Mouse (Mus musculus) limb, embryonic 13.5 days (tissue): ENCODE data around the gene Fam196a. TPM values are rescaled to one million over a fixed set of nuclear protein-coding genes. Genes with fewer than 3 reads are reported as not detected.

Source experiments
- ATAC-seq: fragments of 200-750 bp; cut with Nextera tagmentation; 2 replicates; pipeline ENCODE4 v1.8.0; 2017; ENCODE audit warnings: low read depth, moderate number of reproducible peaks, moderate TSS enrichment; ENCODE audit not compliant: low FRiP score
- H3K27ac ChIP-seq: fragments of 300-500 bp; sonication (generic); 2 replicates; pipeline ENCODE4 v1.5.1; 2015; ENCODE audit warnings: inconsistent platforms, mild to moderate bottlenecking, moderate library complexity
- H3K27me3 ChIP-seq: fragments of 300-500 bp; sonication (generic); 2 replicates; pipeline ENCODE4 v1.6.1; 2015; ENCODE audit warnings: mild to moderate bottlenecking, inconsistent platforms
- H3K36me3 ChIP-seq: fragments of 300-500 bp; sonication (generic); 2 replicates; pipeline ENCODE4 v1.6.1; 2015; ENCODE audit warnings: inconsistent platforms, mild to moderate bottlenecking, moderate library complexity
- H3K4me1 ChIP-seq: fragments of 300-500 bp; sonication (generic); 2 replicates; pipeline ENCODE4 v1.6.1; 2015; ENCODE audit warnings: inconsistent platforms
- H3K4me2 ChIP-seq: fragments of 300-500 bp; sonication (generic); replicated peaks from 2 replicates; pipeline ENCODE4 v1.6.1; 2015; ENCODE audit warnings: inconsistent platforms, mild to moderate bottlenecking, moderate library complexity
- H3K4me3 ChIP-seq: fragments of 300-500 bp; sonication (generic); 2 replicates; pipeline ENCODE4 v1.5.1; 2015; ENCODE audit warnings: moderate library complexity, mild to moderate bottlenecking, inconsistent platforms
- H3K9ac ChIP-seq: fragments of 300-500 bp; sonication (generic); 2 replicates; pipeline ENCODE4 v1.6.1; 2015; ENCODE audit warnings: mild to moderate bottlenecking, inconsistent platforms
- H3K9me3 ChIP-seq: fragments of 300-500 bp; sonication (generic); 2 replicates; pipeline ENCODE4 v1.6.1; 2016; ENCODE audit warnings: inconsistent platforms
- WGBS: fragments of 180-500 bp; shearing (Covaris S2); methylation state at CpG from one replicate; pipeline ENCODE4 v1.1.7; 2015; 5-methylcytosine and 5-hydroxymethylcytosine counted together
- polyA plus RNA-seq: library from polyadenylated mRNA; unstranded; fragments of >200 nt; fragmentation: Nextera tagmentation; extraction: Ambion mirVana; gene quantifications from 2 replicates; pipeline ENCODE4 v1.2.1, GENCODE M21; 2015

Fam196a gene
- polyA plus RNA-seq, 1 experiment from 2014 or later = 3.3 TPM

GRCm38 (mm10) chr7:134894604-134895003 is 43.6 kb downstream of the Fam196a start:
- 80% methylated on average over 2 of the region's 2 CpGs for WGBS
- no peak overlapping the region for H3K9ac ChIP-seq
- no peak for ATAC-seq
- H3K36me3 ChIP-seq = peaks cover 10% of the 10 kb centered on the region
- no peak overlapping the region for H3K4me2 ChIP-seq
- no peak overlapping the region for H3K4me3 ChIP-seq
- no peak overlapping the region for H3K27ac ChIP-seq
- no peaks in the 10 kb centered on the region for H3K9me3 ChIP-seq
- H3K4me1 ChIP-seq = no peaks in the 10 kb centered on the region
- H3K27me3 ChIP-seq = no peaks in the 10 kb centered on the region

DNA sequence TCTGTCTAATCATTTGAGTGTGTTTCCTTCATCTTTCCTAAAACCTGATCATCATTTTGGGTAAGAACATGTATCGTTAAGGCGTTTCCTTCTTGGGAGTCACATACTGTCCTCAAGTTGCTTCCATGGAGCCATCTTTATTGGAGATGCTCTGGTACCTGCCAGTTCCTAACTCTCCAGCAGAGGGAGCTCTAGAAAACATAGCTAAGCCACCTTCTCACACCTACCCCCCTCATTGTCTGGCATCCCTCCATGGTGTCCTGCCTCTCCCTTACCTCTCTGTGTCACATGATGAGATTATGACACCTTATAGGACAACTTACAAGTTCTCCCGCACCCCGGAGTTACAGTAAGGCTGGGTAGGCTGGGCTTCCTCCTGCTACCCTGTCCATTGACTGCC is 45.3 kb downstream of the Fam196a start:
- Histone ChIP-seq H3K27ac (no peak overlapping the region), H3K4me1 (no peaks in the 10 kb centered on the region), H3K36me3 (peaks cover 14% of the 10 kb centered on the region), H3K4me2 (no peak overlapping the region), H3K27me3 (no peaks in the 10 kb centered on the region), H3K4me3 (no peak overlapping the region), H3K9ac (no peak overlapping the region), H3K9me3 (no peaks in the 10 kb centered on the region)
- no peak for ATAC-seq
- WGBS = 95% methylated on average over 4 of the region's 4 CpGs

DNA sequence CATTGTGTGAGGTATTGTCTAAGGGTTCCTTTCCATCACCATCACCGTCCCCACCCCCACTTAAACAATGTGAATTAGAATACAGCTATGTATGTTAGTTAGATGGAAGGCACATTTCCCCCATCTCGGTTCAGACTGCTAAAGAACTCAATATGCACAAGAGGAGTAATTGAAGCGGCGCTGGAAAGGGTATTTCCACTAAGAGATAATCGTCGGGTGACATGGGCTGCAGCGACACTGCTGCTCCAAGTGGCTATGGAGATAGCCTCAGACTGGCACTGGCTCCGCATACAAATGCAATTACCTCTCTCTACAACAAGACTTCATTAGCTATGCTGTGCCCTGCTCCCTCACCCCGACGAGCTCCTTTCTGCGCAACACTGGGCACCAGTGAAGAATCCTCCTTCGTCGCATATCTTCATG is 45.8 kb downstream of the Fam196a start:
- Histone ChIP-seq H3K4me1 (no peaks in the 10 kb centered on the region), H3K4me2 (no peak overlapping the region), H3K27ac (no peak overlapping the region), H3K4me3 (no peak overlapping the region), H3K9me3 (no peaks in the 10 kb centered on the region), H3K36me3 (peaks cover 14% of the 10 kb centered on the region), H3K27me3 (no peaks in the 10 kb centered on the region), H3K9ac (no peak overlapping the region)
- 96% methylated on average over 13 of the region's 13 CpGs for WGBS
- ATAC-seq = no peak

DNA sequence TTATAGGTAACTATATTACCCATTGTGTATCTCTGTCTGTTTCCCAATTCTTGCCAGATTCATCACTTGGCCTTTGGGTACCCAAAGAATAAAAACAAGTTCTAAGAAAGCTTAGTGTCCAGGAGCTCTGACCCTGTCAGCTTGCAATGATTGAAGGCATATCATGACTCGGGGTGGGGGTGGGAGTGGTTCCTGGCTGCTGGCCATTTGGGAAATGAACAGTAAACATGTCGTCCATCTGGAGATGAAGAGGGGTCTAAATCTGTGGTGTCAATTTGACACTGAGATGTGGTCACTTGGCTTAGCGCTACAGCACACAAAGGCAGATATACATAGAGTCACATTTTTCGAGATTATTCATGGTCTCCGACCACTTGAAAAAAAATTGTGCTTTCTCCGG is 54.7 kb downstream of the Fam196a start:
- H3K9ac ChIP-seq = no peak overlapping the region
- no peak for ATAC-seq
- H3K4me2 ChIP-seq = no peak overlapping the region
- WGBS = 78% methylated on average over 6 of the region's 6 CpGs
- H3K36me3 ChIP-seq = peaks cover 8% of the 10 kb centered on the region
- H3K9me3 ChIP-seq = no peaks in the 10 kb centered on the region
- H3K4me1 ChIP-seq = no peaks in the 10 kb centered on the region
- H3K4me3 ChIP-seq = no peak overlapping the region
- H3K27ac ChIP-seq = no peak overlapping the region
- no peaks in the 10 kb centered on the region for H3K27me3 ChIP-seq

DNA sequence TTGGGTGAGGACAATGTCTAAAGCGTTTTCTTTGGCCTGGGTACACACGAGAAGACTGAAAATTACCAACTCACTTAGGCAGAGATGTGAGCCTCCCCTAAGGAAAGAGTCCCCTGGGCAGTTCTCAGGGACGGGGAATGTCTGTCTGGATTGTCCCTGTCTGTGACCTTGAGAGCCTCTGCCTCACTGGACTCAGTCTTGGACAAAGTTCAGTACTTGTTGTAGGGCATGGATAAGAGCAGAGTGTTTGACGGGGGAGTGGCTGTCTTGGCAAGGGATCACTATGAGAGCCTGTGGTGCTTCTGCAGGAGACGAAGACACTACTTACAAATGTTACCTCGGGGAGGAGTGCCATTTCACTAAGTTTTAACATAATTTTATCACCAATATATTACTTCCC is 57.8 kb downstream of the Fam196a start:
- Histone ChIP-seq H3K4me2 (no peak overlapping the region), H3K9ac (no peak overlapping the region), H3K4me3 (no peak overlapping the region), H3K27ac (no peak overlapping the region), H3K36me3 (peaks cover 35% of the 10 kb centered on the region), H3K27me3 (no peaks in the 10 kb centered on the region), H3K9me3 (no peaks in the 10 kb centered on the region), H3K4me1 (no peaks in the 10 kb centered on the region)
- no peak for ATAC-seq
- 80% methylated on average over 6 of the region's 6 CpGs for WGBS

- Histone ChIP-seq H3K27me3 (no peaks in the 10 kb centered on the region), H3K9ac (no peak overlapping the region), H3K4me2 (no peak overlapping the region), H3K36me3 (peaks cover 45% of the 10 kb centered on the region), H3K27ac (no peak overlapping the region), H3K9me3 (no peaks in the 10 kb centered on the region), H3K4me1 (no peaks in the 10 kb centered on the region), H3K4me3 (no peak overlapping the region)
- no peak for ATAC-seq
- WGBS = 89% methylated on average over 6 of the region's 6 CpGs
These were observed 59.2 kb downstream of the Fam196a start for GRCm38 (mm10) chr7:134878985-134879384.

- H3K9ac ChIP-seq = no peak overlapping the region
- H3K4me3 ChIP-seq = no peak overlapping the region
- no peaks in the 10 kb centered on the region for H3K27me3 ChIP-seq
- no peak overlapping the region for H3K27ac ChIP-seq
- no peak overlapping the region for H3K4me2 ChIP-seq
- peaks cover 41% of the 10 kb centered on the region for H3K36me3 ChIP-seq
- H3K9me3 ChIP-seq = no peaks in the 10 kb centered on the region
- H3K4me1 ChIP-seq = no peaks in the 10 kb centered on the region
- ATAC-seq = no peak
- WGBS = 83% methylated on average over 7 of the region's 7 CpGs
These were observed 65.2 kb downstream of the Fam196a start for GRCm38 (mm10) chr7:134872981-134873380.

- Histone ChIP-seq H3K27me3 (no peaks in the 10 kb centered on the region), H3K4me2 (no peak overlapping the region), H3K36me3 (peaks cover 37% of the 10 kb centered on the region), H3K9ac (no peak overlapping the region), H3K4me1 (no peaks in the 10 kb centered on the region), H3K27ac (no peak overlapping the region), H3K9me3 (no peaks in the 10 kb centered on the region), H3K4me3 (no peak overlapping the region)
- no peak for ATAC-seq
- 81% methylated on average over 3 of the region's 3 CpGs for WGBS
These were observed 65.7 kb downstream of the Fam196a start for GRCm38 (mm10) chr7:134872511-134872910.

DNA sequence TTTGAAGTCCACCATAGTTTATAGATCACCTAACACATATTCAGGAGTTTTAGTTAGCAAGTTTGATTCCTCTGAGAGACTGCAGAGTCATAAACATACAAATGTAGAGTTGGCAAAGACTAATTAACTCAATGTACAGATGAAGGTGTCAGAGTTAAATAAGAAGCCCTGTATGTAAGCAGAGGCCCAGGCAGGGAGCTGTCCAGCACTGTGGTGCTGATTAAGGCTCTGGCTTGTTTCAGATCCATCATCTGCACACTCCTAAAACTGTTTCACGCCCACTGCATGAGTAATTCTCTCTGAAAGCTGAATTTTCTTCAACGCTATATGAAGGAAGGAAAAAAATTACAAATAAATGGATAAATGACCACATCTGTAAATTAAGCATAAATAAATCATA is 74.1 kb downstream of the Fam196a start:
- Histone ChIP-seq H3K4me3 (no peak overlapping the region), H3K36me3 (peaks cover 15% of the 10 kb centered on the region), H3K27ac (no peak overlapping the region), H3K4me2 (no peak overlapping the region), H3K27me3 (no peaks in the 10 kb centered on the region), H3K9ac (no peak overlapping the region), H3K4me1 (no peaks in the 10 kb centered on the region), H3K9me3 (no peaks in the 10 kb centered on the region)
- WGBS = 84% methylated on average over 2 of the region's 2 CpGs
- no peak for ATAC-seq

- H3K4me2 ChIP-seq = no peak overlapping the region
- H3K36me3 ChIP-seq = peaks cover 15% of the 10 kb centered on the region
- no peak for ATAC-seq
- no peak overlapping the region for H3K9ac ChIP-seq
- no peaks in the 10 kb centered on the region for H3K4me1 ChIP-seq
- no peaks in the 10 kb centered on the region for H3K9me3 ChIP-seq
- 79% methylated on average over 6 of the region's 6 CpGs for WGBS
- no peak overlapping the region for H3K4me3 ChIP-seq
- no peaks in the 10 kb centered on the region for H3K27me3 ChIP-seq
- H3K27ac ChIP-seq = no peak overlapping the region
These were observed 76.2 kb downstream of the Fam196a start for GRCm38 (mm10) chr7:134862000-134862399.

DNA sequence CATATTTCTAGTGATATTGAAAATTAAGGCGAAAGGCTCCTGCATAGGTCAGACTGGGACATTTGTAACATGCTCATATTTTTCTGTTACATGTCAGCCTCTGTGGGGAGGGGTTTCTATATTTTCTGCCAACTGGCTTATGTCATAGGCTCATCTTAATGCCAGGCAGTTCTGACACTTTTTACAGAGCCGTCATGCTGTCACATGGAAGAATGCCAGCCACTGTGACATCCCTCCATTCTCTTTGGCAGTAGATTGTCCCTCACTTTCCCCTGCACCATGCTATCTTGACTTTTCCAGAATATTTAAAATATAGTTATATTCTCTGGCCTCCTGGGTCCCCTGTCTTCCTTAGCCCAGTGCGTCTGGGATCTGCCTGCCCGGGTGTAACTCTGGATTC is 95.5 kb downstream of the Fam196a start:
- no peak for ATAC-seq
- Histone ChIP-seq H3K4me1 (no peaks in the 10 kb centered on the region), H3K27me3 (no peaks in the 10 kb centered on the region), H3K36me3 (peaks cover 6% of the 10 kb centered on the region), H3K9me3 (no peaks in the 10 kb centered on the region), H3K27ac (no peak overlapping the region), H3K4me2 (no peak overlapping the region), H3K4me3 (no peak overlapping the region), H3K9ac (no peak overlapping the region)
- WGBS = 96% methylated on average over 4 of the region's 4 CpGs

DNA sequence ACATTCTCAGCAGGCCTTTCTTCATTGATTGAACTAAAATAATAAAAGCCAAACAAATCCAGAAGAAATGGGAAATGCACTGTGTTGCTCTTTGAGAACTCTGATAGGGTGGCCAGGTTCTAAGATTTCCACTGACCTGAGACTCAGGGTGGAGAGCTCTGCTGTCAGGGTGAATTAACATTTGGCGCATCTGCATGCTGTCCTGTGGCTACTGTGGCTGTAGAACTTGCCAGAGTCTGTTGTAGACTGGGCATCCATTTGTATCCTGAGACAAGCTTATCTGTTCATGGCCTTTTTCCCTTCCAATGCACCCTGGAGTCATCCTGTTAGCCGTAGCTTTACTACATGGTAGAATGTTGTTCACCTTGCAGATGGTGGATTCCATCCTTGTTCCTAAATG is 98.2 kb downstream of the Fam196a start:
- Histone ChIP-seq H3K9ac (no peak overlapping the region), H3K9me3 (no peaks in the 10 kb centered on the region), H3K27ac (no peak overlapping the region), H3K4me1 (no peaks in the 10 kb centered on the region), H3K4me3 (no peak overlapping the region), H3K27me3 (no peaks in the 10 kb centered on the region), H3K4me2 (no peak overlapping the region), H3K36me3 (peaks cover 8% of the 10 kb centered on the region)
- ATAC-seq = no peak
- WGBS = 98% methylated on average over 2 of the region's 2 CpGs
